Comparison of ENCODE assay signal across 20 mouse cellular contexts in genomic region chr16:10923561-10923960, GRCm38 (mm10).
DNase-seq lines count a peak whose midpoint lies in the region; ATAC-seq lines count a peak whose summit lies in the region.
"Had no signal": no experiment of that assay in that cellular context is flagged by ENCODE, and none has a peak within 500 bp of the region (broad histone marks: within the 10 kb centered on the region; RNA-seq: fewer than 3 reads in every experiment).

No protein-coding gene starts in this region.

- no peak overlapping the region for H3K4me3 ChIP-seq in hindbrain, embryonic 10.5 days
- no peak overlapping the region for H3K4me3 ChIP-seq in hindbrain, embryonic 16.5 days (ENCODE audit: low read length)
- H3K4me3 ChIP-seq: embryonic facial prominence, embryonic 13.5 days; forebrain, embryonic 12.5 days; heart, adult 2 months; heart, embryonic 15.5 days had no signal

- DNase-seq in hindbrain, embryonic 10.5 days (ENCODE audit: low spot score), result no peak
- peak; percentile 48 for DNase-seq in cerebellum, adult 9-10 months
- peak; percentile 63 to 66 for DNase-seq in cerebellum, postnatal 25 days
- DNase-seq in adrenal gland, adult 8-10 months, result no peak
- DNase-seq in gastrocnemius, postnatal 25 days, result no peak
- DNase-seq: adrenal gland, postnatal 10 days; gastrocnemius, postnatal 10 days; heart, adult 2 months; heart, postnatal 14 days; kidney, adult 2 months had no signal

- no peaks in the 10 kb centered on the region for H3K27me3 ChIP-seq in hindbrain, embryonic 10.5 days (ENCODE audit: insufficient read depth, poor library complexity, severe bottlenecking)
- no peaks in the 10 kb centered on the region for H3K27me3 ChIP-seq in hindbrain, embryonic 16.5 days (replicated peaks; ENCODE audit: control insufficient read depth, insufficient read depth, low read length)
- H3K27me3 ChIP-seq: CH12.LX; embryonic facial prominence, embryonic 13.5 days; forebrain, embryonic 12.5 days; heart, embryonic 15.5 days; Patski had no signal

- H3K9ac ChIP-seq in hindbrain, embryonic 16.5 days (ENCODE audit: low read depth, low read length), result no peak overlapping the region
- H3K9ac ChIP-seq: embryonic facial prominence, embryonic 13.5 days; forebrain, embryonic 12.5 days; heart, embryonic 15.5 days; hindbrain, embryonic 14.5 days had no signal

- ATAC-seq in hindbrain, embryonic 16.5 days, result no peak
- ATAC-seq: forebrain, embryonic 16.5 days; intestine, embryonic 16.5 days; Patski had no signal

- no peaks in the 10 kb centered on the region for H3K36me3 ChIP-seq in hindbrain, embryonic 10.5 days
- no peaks in the 10 kb centered on the region for H3K36me3 ChIP-seq in hindbrain, embryonic 16.5 days (ENCODE audit: control insufficient read depth, insufficient read depth, low read length)
- H3K36me3 ChIP-seq: embryonic facial prominence, embryonic 13.5 days; forebrain, embryonic 12.5 days; heart, embryonic 15.5 days had no signal

- H3K9me3 ChIP-seq in hindbrain, embryonic 10.5 days, result no peaks in the 10 kb centered on the region
- H3K9me3 ChIP-seq in hindbrain, embryonic 16.5 days (ENCODE audit: control insufficient read depth, low read length), result no peaks in the 10 kb centered on the region
- H3K9me3 ChIP-seq: embryonic facial prominence, embryonic 13.5 days; forebrain, embryonic 12.5 days; heart, embryonic 15.5 days had no signal

- H3K27ac ChIP-seq in hindbrain, embryonic 10.5 days, result 0 out of 2 replicates have a peak overlapping the region, but pooled peaks have one; percentile 45
- no peak overlapping the region for H3K27ac ChIP-seq in hindbrain, embryonic 16.5 days (ENCODE audit: low read depth, low read length)
- H3K27ac ChIP-seq: embryonic facial prominence, embryonic 13.5 days; forebrain, embryonic 12.5 days; heart, adult 2 months; heart, embryonic 15.5 days; hindbrain, embryonic 14.5 days had no signal

- peaks cover 15% of the 10 kb centered on the region for H3K4me1 ChIP-seq in hindbrain, embryonic 10.5 days (replicated peaks)
- no peaks in the 10 kb centered on the region; the same call in 1 of the 2 replicates for H3K4me1 ChIP-seq in hindbrain, embryonic 16.5 days (ENCODE audit: control insufficient read depth, insufficient read depth, low read depth, low read length)
- H3K4me1 ChIP-seq: forebrain, embryonic 12.5 days had no signal

- 75% methylated on average over 5 of the region's 5 CpGs for WGBS in hindbrain, embryonic 10.5 days
- 69% methylated on average over 5 of the region's 5 CpGs for WGBS in hindbrain, embryonic 16.5 days

- H3K4me2 ChIP-seq in hindbrain, embryonic 16.5 days (ENCODE audit: low read length), result no peak overlapping the region
- H3K4me2 ChIP-seq: embryonic facial prominence, embryonic 13.5 days; forebrain, embryonic 12.5 days; heart, embryonic 11.5 days; heart, embryonic 15.5 days; hindbrain, embryonic 14.5 days had no signal

Comparison
In these comparisons a context has a peak if more than half of its experiments do, and no peak if none do; other contexts are left out.
1. DNase-seq: peak in cerebellum, adult 9-10 months (single experiment) and cerebellum, postnatal 25 days (2 of 2); none in hindbrain, embryonic 10.5 days (single experiment), adrenal gland, adult 8-10 months (single experiment) and gastrocnemius, postnatal 25 days (single experiment).